Mouse (Mus musculus): ENCODE data around the gene Mrc2.

DNA sequence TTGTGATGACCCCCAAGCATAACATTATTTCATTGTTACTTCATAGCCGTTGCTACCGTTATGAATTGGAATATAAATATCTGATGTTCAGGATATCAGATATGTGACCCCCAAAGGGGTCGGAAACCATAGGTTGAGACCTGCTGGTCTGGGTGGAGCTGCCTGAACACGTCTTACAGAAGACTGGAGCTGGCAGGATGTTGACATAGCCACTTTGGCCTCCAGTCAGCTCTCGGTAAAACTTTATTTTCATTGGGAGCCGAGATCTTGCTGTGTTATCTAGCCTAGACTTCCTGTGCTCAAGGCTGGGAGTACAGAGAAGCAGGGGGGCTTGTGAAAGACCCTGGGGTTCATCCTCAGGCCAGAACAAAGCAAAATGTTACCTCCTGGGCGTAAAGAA lies 63.9 kb downstream of the Mrc2 start:
- TF ChIP-seq POLR2A (IDR thresholded peaks at IDR 0.05; ENCODE audit: borderline replicate concordance, extremely low read depth, insufficient read depth, insufficient read length, poor library complexity, severe bottlenecking), result no peak
- TF ChIP-seq CTCF (IDR thresholded peaks at IDR 0.05; ENCODE audit: borderline replicate concordance, extremely low read depth, insufficient read depth, insufficient read length), result no peak

Measured in brain, embryonic 14.5 days (tissue).